Mouse (Mus musculus) spleen, postnatal 10 days (tissue): ENCODE measurements around the gene Laptm4a.

ENCODE experiments used
- DNase-seq, 2 experiments: peaks; one replicate each; pipeline ENCODE4 v3.0.0; 2021 to 2022; ENCODE audit warnings: low spot score in 2 of 2

Gene Laptm4a

DNA sequence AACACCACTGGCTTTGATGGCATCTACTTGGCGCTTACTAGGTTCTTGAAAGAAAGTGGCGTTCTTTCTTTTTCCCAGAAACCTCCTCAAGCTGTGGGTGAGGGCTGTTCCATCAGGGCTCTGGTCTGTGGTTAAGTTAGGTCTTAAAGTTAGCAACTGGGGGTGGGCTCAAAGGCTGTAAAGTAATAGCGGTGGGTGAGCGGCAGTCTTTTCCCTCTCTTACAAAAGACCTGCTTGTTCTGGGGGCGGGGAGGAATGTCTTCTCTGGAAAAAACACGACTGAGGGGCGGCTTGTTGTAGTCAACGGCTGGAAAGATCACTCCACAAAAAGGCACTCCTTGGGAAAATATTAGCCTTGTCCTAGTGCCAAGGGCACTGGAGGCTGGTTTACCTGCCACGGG lies 32.7 kb downstream of the Laptm4a start:
- DNase-seq = no peak

DNA sequence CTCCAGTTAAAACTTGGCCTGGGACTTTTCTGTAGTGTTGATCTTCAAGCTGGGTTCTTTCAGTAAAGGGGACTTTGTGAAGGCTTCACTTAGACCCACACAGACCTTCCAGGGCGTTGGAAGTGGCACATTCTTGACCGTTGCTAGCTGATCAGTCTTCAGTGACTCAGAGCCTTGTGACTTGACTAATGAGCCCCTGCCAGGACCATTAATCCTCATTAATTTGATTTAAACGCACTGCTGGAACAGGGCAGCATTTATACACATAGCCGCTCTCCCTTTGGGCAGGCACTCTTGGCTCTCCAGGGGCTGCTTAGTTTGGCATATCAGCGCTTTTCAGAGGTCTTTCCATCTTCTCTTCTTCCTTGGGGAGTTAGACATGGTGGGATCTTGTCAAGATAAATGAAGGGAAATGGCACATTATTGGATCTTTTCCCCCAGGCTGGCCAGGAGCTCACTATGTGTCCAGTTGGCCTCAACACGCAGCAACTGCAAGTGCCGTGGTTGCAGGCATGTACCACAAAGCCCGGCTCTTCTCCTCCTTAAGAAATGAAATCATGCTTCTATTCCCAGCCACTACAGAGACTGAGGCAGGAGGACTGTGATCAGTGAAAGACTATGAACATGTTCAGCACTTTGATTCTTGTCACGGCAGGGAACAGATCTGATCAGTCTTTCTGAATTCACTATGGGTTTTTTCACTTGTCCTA lies 40.3 kb downstream of the Laptm4a start:
- no peak for DNase-seq

DNA sequence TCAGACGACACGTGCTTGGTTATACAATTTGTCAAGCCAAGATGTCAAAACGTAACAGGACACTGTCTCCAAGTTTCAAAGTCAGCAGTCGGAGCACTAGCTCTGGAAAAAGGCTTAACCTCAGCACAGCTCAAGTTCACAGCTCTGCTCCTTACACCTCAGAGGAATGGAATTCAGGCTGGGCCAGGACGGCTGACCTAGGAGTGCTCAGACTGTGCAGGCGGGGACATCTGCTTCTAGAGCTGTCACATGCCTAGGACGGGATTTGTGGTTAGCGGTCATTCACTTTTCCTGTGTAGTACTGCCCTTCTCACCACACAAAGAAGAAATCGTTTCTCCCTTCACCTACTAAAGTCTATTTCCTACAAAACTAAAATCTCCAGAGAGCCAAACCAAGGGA lies 48.4 kb downstream of the Laptm4a start:
- no peak for DNase-seq

DNA sequence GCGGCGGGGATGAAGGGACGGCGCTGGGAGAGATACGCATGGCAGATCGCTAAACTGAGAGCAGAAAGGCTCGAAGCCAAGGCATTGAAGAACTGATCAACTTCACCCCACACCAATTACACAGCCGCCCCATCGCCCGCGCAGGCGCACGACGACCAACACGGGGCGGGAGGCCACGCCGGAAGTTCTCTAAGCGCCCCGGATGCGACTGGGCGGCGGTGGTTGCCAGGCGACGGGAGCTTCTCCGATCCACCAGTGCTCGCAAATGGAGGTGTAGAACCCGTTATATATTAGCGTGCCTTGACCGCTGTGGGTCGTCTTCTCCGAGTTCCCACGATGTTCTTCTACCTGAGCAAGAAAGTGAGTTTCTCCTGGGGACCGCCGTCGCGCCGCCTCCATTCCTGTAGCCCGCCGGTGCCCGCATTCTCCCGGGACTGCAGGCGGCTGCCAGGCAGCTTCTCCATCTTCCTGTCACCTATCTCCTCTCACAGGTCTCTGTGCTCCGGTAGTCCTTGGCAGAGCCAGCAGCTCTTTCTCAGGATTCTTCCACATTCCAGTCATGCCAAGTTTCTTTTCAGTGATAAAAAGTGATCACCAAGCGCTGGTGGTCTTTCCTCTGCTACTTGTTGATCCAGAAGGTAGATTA lies 52.5 kb downstream of the Laptm4a start, which contains the start of gene Wdr35:
Gene Wdr35, plus strand, starts transcription at position 73 of the 646 bp plus-strand sequence.
- peak; percentile 67 to 94 for DNase-seq

DNA sequence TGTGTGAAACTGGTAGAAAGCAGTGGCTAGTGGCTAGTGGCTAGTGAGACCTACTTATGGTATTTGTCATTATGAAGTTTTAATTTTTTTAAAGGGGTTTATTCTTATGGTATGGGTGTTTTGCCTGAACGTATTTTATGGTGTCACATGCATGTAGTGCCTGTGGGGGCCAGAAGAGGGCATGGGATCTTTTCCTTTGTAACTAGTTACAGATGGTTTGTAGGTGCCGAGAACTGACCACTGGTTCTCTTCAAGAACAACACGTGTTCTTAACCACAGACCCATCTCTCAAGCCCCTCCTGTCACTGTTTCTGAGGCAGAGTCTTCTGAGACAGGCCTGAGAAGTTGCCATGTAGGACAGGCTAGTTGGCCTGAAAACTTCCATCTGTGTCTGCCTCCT lies 53.6 kb downstream of the Laptm4a start:
- DNase-seq = no peak
